Mouse (Mus musculus): ENCODE results near the gene Slmap.

- TF ChIP-seq POLR2A (IDR thresholded peaks at IDR 0.05; ENCODE audit: low read depth, low read length) (no peak), CTCF (IDR thresholded peaks at IDR 0.05; ENCODE audit: borderline replicate concordance, insufficient read depth, low read length) (no peak)
These were observed 1.5 kb downstream of the Slmap start for GRCm38 (mm10) chr14:26533267-26533666.

Data from embryonic fibroblast, embryonic 13.5 days (primary cell).